In the genomic region with DNA sequence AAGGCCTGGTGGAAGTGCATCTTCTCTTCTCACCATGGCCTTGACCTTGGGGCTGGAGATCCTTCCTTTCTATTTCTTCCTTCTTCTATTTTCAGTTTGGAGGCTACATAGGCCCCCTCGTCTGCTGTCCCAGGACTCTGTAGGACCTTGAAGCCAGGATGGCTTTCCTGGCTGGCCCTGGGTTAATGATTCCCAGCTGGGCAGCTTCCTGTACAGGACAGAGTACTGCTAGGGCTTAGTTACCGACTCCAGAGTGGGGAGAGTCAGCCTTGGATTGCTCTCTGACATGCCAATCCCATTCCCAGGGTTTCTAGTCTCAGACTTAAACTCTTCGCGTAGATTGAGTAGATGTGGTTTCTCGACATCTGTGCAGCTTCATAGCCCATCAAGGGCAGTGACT, we compare ENCODE assay signal across 17 mouse cellular contexts. TPM values are rescaled to one million over a fixed set of nuclear protein-coding genes. Genes with fewer than 3 reads are reported as not detected.
A peak's percentile ranks its signal among the peaks of the same experiment; 100 is the strongest.
DNase-seq lines count a peak whose midpoint lies in the region; ATAC-seq lines count a peak whose summit lies in the region.
"Had no signal": no experiment of that assay in that cellular context is flagged by ENCODE, and none has a peak within 500 bp of the region (broad histone marks: within the 10 kb centered on the region; RNA-seq: fewer than 3 reads in every experiment).

No protein-coding gene starts in this region.

- peak; percentile 71; the same call in 1 of the 2 replicates for ATAC-seq in liver, embryonic 13.5 days (ENCODE audit: low read depth)
- ATAC-seq in heart, embryonic 11.5 days (replicated peaks; ENCODE audit: insufficient number of reproducible peaks, low FRiP score, low TSS enrichment) = no peak
- ATAC-seq: forebrain, embryonic 15.5 days had no signal

- H3K4me1 ChIP-seq in liver, embryonic 13.5 days (replicated peaks) = peaks cover 7% of the 10 kb centered on the region; the same call in 1 of the 2 replicates
- H3K4me1 ChIP-seq in heart, embryonic 11.5 days (ENCODE audit: control insufficient read depth, insufficient read depth, low read length) = no peaks in the 10 kb centered on the region
- H3K4me1 ChIP-seq: forebrain, embryonic 15.5 days; heart, embryonic 10.5 days had no signal

- DNase-seq in embryo, embryonic 10.5 days (ENCODE audit: low spot score) = peak; percentile 48
- DNase-seq in kidney, adult 18-20 months = peak; percentile 25
- DNase-seq in kidney, postnatal 14 days = peak; percentile 56
- DNase-seq in liver, embryonic 13.5 days = no peak
- DNase-seq in ovary, adult 18-20 months (ENCODE audit: low spot score) = no peak
- DNase-seq in layer of hippocampus, adult 8-10 months (ENCODE audit: low spot score in 2 of 2) = no peak
- DNase-seq in frontal cortex, adult 2 months (ENCODE audit: extremely low spot score in 1 of 2, low spot score in 1 of 2) = no peak
- DNase-seq: cerebellum, adult 18-20 months; gastrocnemius, postnatal 14 days; heart, postnatal 36 days; lung, adult 18-20 months; thymus, postnatal 25 days had no signal

- H3K27ac ChIP-seq in liver, embryonic 13.5 days = 0 out of 2 replicates have a peak overlapping the region, but pooled peaks have one; percentile 15
- H3K27ac ChIP-seq in heart, embryonic 11.5 days (ENCODE audit: low read depth, low read length) = no peak overlapping the region
- H3K27ac ChIP-seq: forebrain, embryonic 15.5 days; heart, embryonic 10.5 days had no signal

- H3K4me3 ChIP-seq in liver, embryonic 13.5 days (replicated peaks) = no peak overlapping the region
- no peak overlapping the region for H3K4me3 ChIP-seq in heart, embryonic 11.5 days (ENCODE audit: low read depth, low read length)
- H3K4me3 ChIP-seq: forebrain, embryonic 15.5 days; heart, embryonic 10.5 days; myocyte had no signal

- no peak overlapping the region for H3K4me2 ChIP-seq in liver, embryonic 13.5 days
- H3K4me2 ChIP-seq in heart, embryonic 11.5 days = no peak overlapping the region
- H3K4me2 ChIP-seq: forebrain, embryonic 15.5 days; midbrain, embryonic 11.5 days had no signal

- H3K27me3 ChIP-seq in liver, embryonic 13.5 days = no peaks in the 10 kb centered on the region
- no peaks in the 10 kb centered on the region for H3K27me3 ChIP-seq in heart, embryonic 11.5 days (ENCODE audit: control insufficient read depth, insufficient read depth, low read length)
- H3K27me3 ChIP-seq: forebrain, embryonic 15.5 days had no signal

- H3K9me3 ChIP-seq in liver, embryonic 13.5 days (replicated peaks) = no peaks in the 10 kb centered on the region
- no peaks in the 10 kb centered on the region for H3K9me3 ChIP-seq in heart, embryonic 11.5 days (replicated peaks; ENCODE audit: control insufficient read depth, low read length)
- H3K9me3 ChIP-seq: forebrain, embryonic 15.5 days; heart, embryonic 10.5 days had no signal

- no peaks in the 10 kb centered on the region for H3K36me3 ChIP-seq in liver, embryonic 13.5 days
- H3K36me3 ChIP-seq in heart, embryonic 11.5 days (ENCODE audit: control insufficient read depth, insufficient read depth, low read length) = no peaks in the 10 kb centered on the region
- H3K36me3 ChIP-seq: forebrain, embryonic 15.5 days; heart, embryonic 10.5 days had no signal

- no peak overlapping the region for H3K9ac ChIP-seq in liver, embryonic 13.5 days
- no peak overlapping the region for H3K9ac ChIP-seq in heart, embryonic 11.5 days (ENCODE audit: low read depth, low read length)
- H3K9ac ChIP-seq: forebrain, embryonic 15.5 days had no signal

- WGBS in liver, embryonic 13.5 days (ENCODE audit: insufficient replicate concordance) = 59% methylated on average over 5 of the region's 5 CpGs
- 67% methylated on average over 5 of the region's 5 CpGs for WGBS in heart, embryonic 11.5 days (ENCODE audit: insufficient replicate concordance)

RNA-seq across cellular contexts. Expression of gene Chst1, which starts 16.9 kb away (rescaled TPM):
- polyA plus RNA-seq in liver, embryonic 13.5 days (2015; fragmentation: Nextera tagmentation; extraction: Ambion mirVana) = 0.12 and 0.15 TPM in 2 replicates
- 1.1 and 1.4 TPM in 2 replicates for polyA plus RNA-seq in heart, embryonic 11.5 days (2014; fragmentation: Nextera tagmentation; extraction: Ambion mirVana)
- total RNA-seq in layer of hippocampus, adult 8-10 months (2022) = 100 to 1,000 TPM; 258 to 295 (median 273) TPM
- 229 and 239 TPM in 2 replicates for polyA plus RNA-seq in frontal cortex, adult 2 months (2012; rRNA removed)

Comparison
In these comparisons a context has a peak if more than half of its experiments do, and no peak if none do; other contexts are left out.
1. DNase-seq: peak in embryo, embryonic 10.5 days (single experiment), kidney, adult 18-20 months (single experiment) and kidney, postnatal 14 days (single experiment); none in liver, embryonic 13.5 days (single experiment), ovary, adult 18-20 months (single experiment), layer of hippocampus, adult 8-10 months (0 of 2) and frontal cortex, adult 2 months (0 of 2).
2. RNA of gene Chst1, which starts 16.9 kb away (polyA plus RNA-seq): 229 to 239 TPM in frontal cortex, adult 2 months; 1.1 to 1.4 TPM in heart, embryonic 11.5 days and 0.12 to 0.15 TPM in liver, embryonic 13.5 days; every median in the first group is over 10 times any median in the second.